Mouse (Mus musculus): ENCODE measurements around the gene Agtpbp1. TPM values are rescaled to one million over a fixed set of nuclear protein-coding genes. Genes with fewer than 3 reads are reported as not detected.

Agtpbp1 gene
- polyA plus RNA-seq, 1 experiment from 2014 or later = 10.6 TPM

DNA sequence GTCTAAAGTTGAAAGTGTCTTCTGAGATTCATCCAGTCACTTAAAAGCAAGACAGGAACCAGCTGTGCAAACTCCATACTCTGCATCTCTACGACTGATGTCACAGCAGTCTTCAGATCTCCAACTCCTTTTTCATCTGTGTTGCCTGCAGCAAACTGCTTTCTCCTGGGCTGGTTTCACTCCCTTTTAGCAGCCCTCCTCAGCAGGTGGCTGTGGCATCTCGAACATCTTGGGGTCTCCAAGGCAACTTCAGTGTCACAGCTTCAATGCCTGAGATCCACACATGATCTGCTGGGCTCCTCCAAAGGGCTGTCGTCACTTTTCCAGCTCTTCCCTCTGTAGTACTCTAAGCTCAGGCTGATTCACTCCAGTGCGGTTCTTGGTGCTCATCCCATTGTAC, 5.7 kb upstream of the Agtpbp1 start:
- Histone ChIP-seq H3K27ac (replicated peaks; ENCODE audit: low read depth, low read length) (no peak overlapping the region), H3K36me3 (ENCODE audit: control insufficient read depth, insufficient read depth, low read length) (peaks cover 11% of the 10 kb centered on the region), H3K9ac (ENCODE audit: low read length) (no peak overlapping the region), H3K9me3 (ENCODE audit: control insufficient read depth, low read length) (no peaks in the 10 kb centered on the region), H3K4me1 (ENCODE audit: control insufficient read depth, insufficient read depth, low read length) (peaks cover 9% of the 10 kb centered on the region; the same call in 1 of the 2 replicates), H3K27me3 (ENCODE audit: control insufficient read depth, insufficient read depth, low read length) (no peaks in the 10 kb centered on the region), H3K4me3 (ENCODE audit: low read depth, low read length) (no peak overlapping the region), H3K4me2 (ENCODE audit: low read depth, severe bottlenecking) (no peak overlapping the region)
- ATAC-seq (ENCODE audit: insufficient number of reproducible peaks, low FRiP score, low TSS enrichment, low read depth) (no peak), DNase-seq (ENCODE audit: low spot score) (no peak)
- 91% methylated on average over 4 of the region's 4 CpGs for WGBS

DNA sequence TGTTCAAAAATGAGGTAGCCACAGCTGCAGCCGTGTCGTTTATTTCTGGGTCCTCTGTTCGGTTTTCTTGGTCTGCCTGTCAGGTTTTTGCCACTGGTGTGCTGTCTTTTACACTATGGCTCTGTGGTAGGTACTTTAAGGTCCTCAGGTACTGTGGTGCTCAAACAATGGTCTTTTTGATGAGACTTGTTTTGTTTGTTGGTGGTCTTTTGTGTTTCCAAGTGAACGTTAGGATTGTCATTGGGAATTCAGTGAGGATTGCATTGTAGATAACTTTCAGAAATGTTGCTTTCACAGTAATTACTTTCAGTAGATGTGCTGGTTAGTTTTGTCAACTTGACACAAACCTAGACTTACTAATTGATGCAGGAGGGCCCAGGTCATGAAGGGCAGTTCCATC, 4.6 kb upstream of the Agtpbp1 start:
- WGBS = 93% methylated on average over 4 of the region's 4 CpGs
- H3K4me2 ChIP-seq (ENCODE audit: low read depth, severe bottlenecking) = no peak overlapping the region
- no peak overlapping the region for H3K4me3 ChIP-seq (ENCODE audit: low read depth, low read length)
- no peaks in the 10 kb centered on the region for H3K9me3 ChIP-seq (ENCODE audit: control insufficient read depth, low read length)
- DNase-seq (ENCODE audit: low spot score) (no peak), ATAC-seq (ENCODE audit: insufficient number of reproducible peaks, low FRiP score, low TSS enrichment, low read depth) (no peak)
- H3K27ac ChIP-seq (replicated peaks; ENCODE audit: low read depth, low read length) = no peak overlapping the region
- no peak overlapping the region for H3K9ac ChIP-seq (ENCODE audit: low read length)
- no peaks in the 10 kb centered on the region for H3K27me3 ChIP-seq (ENCODE audit: control insufficient read depth, insufficient read depth, low read length)
- H3K4me1 ChIP-seq (ENCODE audit: control insufficient read depth, insufficient read depth, low read length) = peaks cover 9% of the 10 kb centered on the region; the same call in 1 of the 2 replicates
- peaks cover 11% of the 10 kb centered on the region for H3K36me3 ChIP-seq (ENCODE audit: control insufficient read depth, insufficient read depth, low read length)

DNA sequence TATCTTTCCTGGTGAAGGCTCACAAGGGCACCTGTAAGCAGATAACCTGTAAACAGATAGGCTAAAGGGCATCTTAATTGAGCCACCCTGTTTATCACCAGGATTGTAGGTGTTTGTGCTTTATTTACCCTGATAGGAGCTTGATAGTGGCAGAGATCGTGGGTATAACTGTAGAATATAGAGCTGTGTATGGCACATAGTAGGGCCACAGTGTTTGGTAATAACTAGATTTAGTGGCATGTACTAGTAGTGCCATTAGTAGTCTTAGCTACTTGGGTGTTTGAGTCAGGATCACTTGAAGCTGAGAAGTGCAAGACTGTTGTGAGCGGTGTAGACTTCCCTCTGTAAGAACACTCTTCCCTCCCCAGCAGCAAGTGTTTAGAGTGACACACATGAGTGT, 2.2 kb upstream of the Agtpbp1 start:
- DNase-seq (ENCODE audit: low spot score) (no peak), ATAC-seq (ENCODE audit: insufficient number of reproducible peaks, low FRiP score, low TSS enrichment, low read depth) (no peak)
- 99% methylated on average over 2 of the region's 2 CpGs for WGBS
- Histone ChIP-seq H3K9ac (ENCODE audit: low read length) (no peak overlapping the region), H3K4me1 (ENCODE audit: control insufficient read depth, insufficient read depth, low read length) (peaks cover 9% of the 10 kb centered on the region; the same call in 1 of the 2 replicates), H3K4me2 (ENCODE audit: low read depth, severe bottlenecking) (no peak overlapping the region), H3K36me3 (ENCODE audit: control insufficient read depth, insufficient read depth, low read length) (peaks cover 3% of the 10 kb centered on the region; the same call in 1 of the 2 replicates), H3K9me3 (ENCODE audit: control insufficient read depth, low read length) (no peaks in the 10 kb centered on the region), H3K27me3 (ENCODE audit: control insufficient read depth, insufficient read depth, low read length) (no peaks in the 10 kb centered on the region), H3K4me3 (ENCODE audit: low read depth, low read length) (no peak overlapping the region), H3K27ac (replicated peaks; ENCODE audit: low read depth, low read length) (no peak overlapping the region)

DNA sequence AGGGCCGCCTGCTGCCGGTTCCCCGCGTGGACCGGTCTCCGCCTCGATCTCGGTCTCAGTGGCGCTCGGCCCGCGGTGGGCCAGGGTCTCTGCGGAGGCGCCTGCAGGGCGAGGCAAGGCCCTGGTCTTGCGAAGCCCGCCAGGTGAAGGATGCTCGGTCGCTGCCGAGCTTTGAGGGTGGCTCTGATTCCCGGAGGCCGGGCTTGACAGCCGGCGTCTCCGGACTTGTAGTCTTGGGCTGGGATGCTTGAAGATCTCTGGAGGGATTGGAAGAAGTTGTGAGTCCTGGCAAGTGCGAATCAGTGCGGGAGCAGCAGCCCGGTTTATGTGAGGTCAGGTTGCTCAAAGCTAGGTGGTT, 600 bp upstream of the Agtpbp1 start:
- Histone ChIP-seq H3K4me1 (ENCODE audit: control insufficient read depth, insufficient read depth, low read length) (peaks cover 9% of the 10 kb centered on the region; the same call in 1 of the 2 replicates), H3K9me3 (ENCODE audit: control insufficient read depth, low read length) (no peaks in the 10 kb centered on the region), H3K36me3 (ENCODE audit: control insufficient read depth, insufficient read depth, low read length) (peaks cover 3% of the 10 kb centered on the region; the same call in 1 of the 2 replicates), H3K27me3 (ENCODE audit: control insufficient read depth, insufficient read depth, low read length) (no peaks in the 10 kb centered on the region), H3K27ac (replicated peaks; ENCODE audit: low read depth, low read length) (peak overlapping the region; percentile 36), H3K4me2 (ENCODE audit: low read depth, severe bottlenecking) (peak overlapping the region; percentile 51), H3K4me3 (ENCODE audit: low read depth, low read length) (peak overlapping the region; percentile 89), H3K9ac (ENCODE audit: low read length) (peak overlapping the region; percentile 84)
- under 1% methylated on average over 23 of the region's 28 CpGs for WGBS
- DNase-seq (ENCODE audit: low spot score) (peak; percentile 66), ATAC-seq (ENCODE audit: insufficient number of reproducible peaks, low FRiP score, low TSS enrichment, low read depth) (no peak)

DNA sequence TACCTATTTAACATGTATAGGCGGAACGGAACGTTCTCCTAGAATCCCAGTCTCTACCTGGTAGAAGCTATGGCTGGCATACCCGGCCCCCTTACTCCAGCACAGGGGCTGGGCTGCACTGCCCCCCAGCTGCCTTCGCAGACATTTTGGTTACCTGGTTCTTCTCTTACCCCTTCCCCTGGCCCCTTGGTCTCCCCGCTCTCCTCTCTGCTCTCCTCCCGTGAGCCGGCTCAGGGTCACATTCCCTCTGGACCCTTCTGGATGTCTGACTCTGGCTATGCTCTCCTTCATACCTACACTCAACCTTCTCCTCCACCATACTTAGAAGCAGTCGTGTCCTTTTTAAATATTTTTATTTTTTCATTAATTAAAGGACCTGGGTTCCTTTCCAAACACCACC, 546 bp downstream of the Agtpbp1 start:
- no peaks in the 10 kb centered on the region for H3K27me3 ChIP-seq (ENCODE audit: control insufficient read depth, insufficient read depth, low read length)
- H3K4me3 ChIP-seq (ENCODE audit: low read depth, low read length) = peak overlapping the region; percentile 89
- H3K9ac ChIP-seq (ENCODE audit: low read length) = peak overlapping the region; percentile 12; the same call in 1 of the 2 replicates
- H3K4me1 ChIP-seq (ENCODE audit: control insufficient read depth, insufficient read depth, low read length) = peaks cover 9% of the 10 kb centered on the region; the same call in 1 of the 2 replicates
- no peak overlapping the region for H3K27ac ChIP-seq (replicated peaks; ENCODE audit: low read depth, low read length)
- ATAC-seq (ENCODE audit: insufficient number of reproducible peaks, low FRiP score, low TSS enrichment, low read depth) = peak; percentile 49
- H3K4me2 ChIP-seq (ENCODE audit: low read depth, severe bottlenecking) = peak overlapping the region; percentile 55
- no peaks in the 10 kb centered on the region for H3K9me3 ChIP-seq (ENCODE audit: control insufficient read depth, low read length)
- H3K36me3 ChIP-seq (ENCODE audit: control insufficient read depth, insufficient read depth, low read length) = peaks cover 3% of the 10 kb centered on the region; the same call in 1 of the 2 replicates
- WGBS = 3% methylated on average over 9 of the region's 9 CpGs
- peak; percentile 61 for DNase-seq (ENCODE audit: low spot score)

DNA sequence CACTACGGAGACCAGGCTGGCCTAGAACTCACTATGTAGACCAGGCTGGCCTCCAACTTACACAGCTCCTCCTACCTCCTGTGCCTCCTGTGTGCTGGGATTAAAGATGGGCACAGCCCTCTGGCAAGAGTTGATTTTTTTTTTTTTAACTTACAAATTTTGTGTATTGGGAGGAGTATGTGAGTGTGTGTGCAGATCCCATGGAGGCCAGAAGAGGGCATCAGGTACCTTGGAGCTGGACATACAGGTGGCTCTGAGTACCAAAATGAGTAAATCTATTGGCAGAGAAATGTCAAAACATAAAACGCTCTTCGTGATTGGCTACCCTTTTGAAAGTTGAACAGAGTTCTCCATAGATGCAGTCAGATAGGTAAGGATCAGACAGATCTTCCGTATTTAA, 4.1 kb downstream of the Agtpbp1 start:
- DNase-seq (ENCODE audit: low spot score) = no peak
- Histone ChIP-seq H3K9ac (ENCODE audit: low read length) (no peak overlapping the region), H3K36me3 (ENCODE audit: control insufficient read depth, insufficient read depth, low read length) (no peaks in the 10 kb centered on the region), H3K4me1 (ENCODE audit: control insufficient read depth, insufficient read depth, low read length) (no peaks in the 10 kb centered on the region), H3K4me2 (ENCODE audit: low read depth, severe bottlenecking) (no peak overlapping the region), H3K4me3 (ENCODE audit: low read depth, low read length) (no peak overlapping the region), H3K9me3 (ENCODE audit: control insufficient read depth, low read length) (no peaks in the 10 kb centered on the region), H3K27ac (replicated peaks; ENCODE audit: low read depth, low read length) (no peak overlapping the region), H3K27me3 (ENCODE audit: control insufficient read depth, insufficient read depth, low read length) (no peaks in the 10 kb centered on the region)
- 92% methylated on average over 4 of the region's 4 CpGs for WGBS
- ATAC-seq (ENCODE audit: insufficient number of reproducible peaks, low FRiP score, low TSS enrichment, low read depth) = no peak

DNA sequence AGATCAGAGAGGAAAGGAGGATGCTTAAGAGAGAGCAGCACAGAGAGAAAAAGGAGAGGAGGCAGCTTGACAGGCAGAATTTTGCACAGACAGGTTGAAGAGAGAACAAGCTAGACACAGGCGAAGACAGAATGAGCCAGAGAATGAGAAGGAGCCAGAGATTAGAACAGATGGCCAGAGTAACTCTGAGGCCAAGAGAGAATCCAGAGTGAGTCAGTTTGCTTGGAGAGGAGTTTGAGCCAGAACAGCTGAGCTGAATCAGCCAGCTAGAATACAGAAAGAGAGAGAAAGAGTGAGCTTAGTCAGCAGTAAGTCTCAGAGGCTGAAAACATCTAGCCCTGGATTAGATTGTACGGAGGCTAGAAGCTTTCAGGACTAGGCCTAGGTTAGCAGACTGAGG, 12.5 kb downstream of the Agtpbp1 start:
- Histone ChIP-seq H3K27ac (replicated peaks; ENCODE audit: low read depth, low read length) (no peak overlapping the region), H3K4me1 (ENCODE audit: control insufficient read depth, insufficient read depth, low read length) (no peaks in the 10 kb centered on the region), H3K9me3 (ENCODE audit: control insufficient read depth, low read length) (no peaks in the 10 kb centered on the region), H3K36me3 (ENCODE audit: control insufficient read depth, insufficient read depth, low read length) (no peaks in the 10 kb centered on the region), H3K4me3 (ENCODE audit: low read depth, low read length) (no peak overlapping the region), H3K4me2 (ENCODE audit: low read depth, severe bottlenecking) (no peak overlapping the region), H3K9ac (ENCODE audit: low read length) (no peak overlapping the region), H3K27me3 (ENCODE audit: control insufficient read depth, insufficient read depth, low read length) (no peaks in the 10 kb centered on the region)
- WGBS = 94% methylated on average over 2 of the region's 2 CpGs
- no peak for ATAC-seq (ENCODE audit: insufficient number of reproducible peaks, low FRiP score, low TSS enrichment, low read depth)
- DNase-seq (ENCODE audit: low spot score) = no peak

DNA sequence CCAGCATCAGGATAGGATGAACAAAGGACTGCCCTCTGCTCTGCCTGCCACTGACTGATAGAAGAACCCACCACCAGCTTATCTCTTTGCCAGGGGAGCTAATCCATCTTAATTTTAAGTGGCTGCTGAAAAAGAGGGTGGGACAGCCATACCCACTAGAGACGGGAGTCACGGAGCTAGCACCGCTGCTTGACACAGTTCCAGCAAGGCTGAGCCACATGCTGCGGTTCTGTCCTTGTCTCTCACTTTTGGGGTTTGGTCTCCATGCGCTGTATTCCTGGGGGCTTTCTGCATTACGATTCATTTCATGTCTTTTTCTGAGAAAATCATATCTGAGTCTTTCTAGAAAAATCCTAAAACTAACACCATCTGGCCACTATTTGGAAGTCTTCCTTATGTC, 13.9 kb downstream of the Agtpbp1 start:
- no peaks in the 10 kb centered on the region for H3K4me1 ChIP-seq (ENCODE audit: control insufficient read depth, insufficient read depth, low read length)
- H3K36me3 ChIP-seq (ENCODE audit: control insufficient read depth, insufficient read depth, low read length) = no peaks in the 10 kb centered on the region
- H3K4me3 ChIP-seq (ENCODE audit: low read depth, low read length) = no peak overlapping the region
- ATAC-seq (ENCODE audit: insufficient number of reproducible peaks, low FRiP score, low TSS enrichment, low read depth) (no peak), DNase-seq (ENCODE audit: low spot score) (no peak)
- no peaks in the 10 kb centered on the region for H3K9me3 ChIP-seq (ENCODE audit: control insufficient read depth, low read length)
- no peak overlapping the region for H3K9ac ChIP-seq (ENCODE audit: low read length)
- no peaks in the 10 kb centered on the region for H3K27me3 ChIP-seq (ENCODE audit: control insufficient read depth, insufficient read depth, low read length)
- no peak overlapping the region for H3K4me2 ChIP-seq (ENCODE audit: low read depth, severe bottlenecking)
- H3K27ac ChIP-seq (replicated peaks; ENCODE audit: low read depth, low read length) = no peak overlapping the region
- WGBS = 89% methylated on average over 6 of the region's 6 CpGs

DNA sequence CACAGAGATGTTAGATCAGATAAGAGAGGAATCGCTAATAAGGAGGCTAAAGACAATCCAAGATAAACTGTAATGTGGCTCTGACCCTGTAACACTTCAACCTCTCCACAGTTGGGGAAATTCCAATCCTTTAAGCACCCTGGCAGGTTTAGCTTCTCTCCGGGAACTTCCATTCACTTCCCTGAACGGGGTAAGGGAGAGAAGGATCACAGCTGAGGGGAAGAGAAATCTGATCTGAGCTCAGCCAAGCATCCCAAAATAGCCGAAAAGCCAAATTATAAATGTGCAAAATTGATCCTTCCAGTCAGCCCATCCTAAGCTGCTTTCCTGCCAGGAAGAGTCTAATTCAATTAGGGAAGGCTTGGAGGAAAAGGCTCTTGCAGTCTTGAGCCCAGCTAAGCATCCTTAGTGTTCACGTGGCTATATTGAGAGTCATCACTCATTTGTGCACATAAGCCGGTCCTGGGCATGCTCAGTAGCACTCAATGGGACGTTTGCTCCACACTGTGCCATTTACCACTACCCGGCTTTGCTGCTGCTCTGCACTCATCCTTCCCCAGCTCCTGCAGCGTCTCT, 19.0 kb downstream of the Agtpbp1 start:
- Histone ChIP-seq H3K9ac (ENCODE audit: low read length) (no peak overlapping the region), H3K36me3 (ENCODE audit: control insufficient read depth, insufficient read depth, low read length) (no peaks in the 10 kb centered on the region), H3K27ac (replicated peaks; ENCODE audit: low read depth, low read length) (no peak overlapping the region), H3K4me1 (ENCODE audit: control insufficient read depth, insufficient read depth, low read length) (no peaks in the 10 kb centered on the region), H3K27me3 (ENCODE audit: control insufficient read depth, insufficient read depth, low read length) (no peaks in the 10 kb centered on the region), H3K4me2 (ENCODE audit: low read depth, severe bottlenecking) (no peak overlapping the region), H3K9me3 (ENCODE audit: control insufficient read depth, low read length) (no peaks in the 10 kb centered on the region), H3K4me3 (ENCODE audit: low read depth, low read length) (no peak overlapping the region)
- DNase-seq (ENCODE audit: low spot score) (no peak), ATAC-seq (ENCODE audit: insufficient number of reproducible peaks, low FRiP score, low TSS enrichment, low read depth) (no peak)
- 73% methylated on average over 9 of the region's 9 CpGs for WGBS

Measured in limb, embryonic 11.5 days (tissue).